In the genomic region with DNA sequence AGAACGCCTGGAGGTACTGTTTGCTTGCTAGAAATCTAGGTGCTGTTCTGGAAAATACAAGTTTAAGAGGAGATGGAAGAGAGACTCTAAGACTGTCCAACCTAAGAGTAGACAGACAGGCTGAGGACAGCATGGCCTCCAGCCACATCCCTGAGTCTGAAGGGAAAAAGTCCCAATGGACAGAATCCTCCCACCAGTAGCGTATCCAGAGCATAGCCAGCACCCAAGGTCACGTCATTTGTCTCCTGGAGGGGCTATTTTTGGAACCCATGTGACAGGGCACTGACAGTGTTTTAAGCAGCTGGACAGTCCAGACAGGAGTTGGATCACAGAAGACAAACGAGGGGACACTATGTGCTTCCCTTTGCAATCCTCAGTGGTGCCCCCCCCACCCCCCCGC, we compare ENCODE assay signal across 14 mouse cellular contexts. TPM values are rescaled to one million over a fixed set of nuclear protein-coding genes. Genes with fewer than 3 reads are reported as not detected.
DNase-seq lines count a peak whose midpoint lies in the region; ATAC-seq lines count a peak whose summit lies in the region.
"Had no signal": no experiment of that assay in that cellular context is flagged by ENCODE, and none has a peak within 500 bp of the region (broad histone marks: within the 10 kb centered on the region; RNA-seq: fewer than 3 reads in every experiment).

No protein-coding gene starts in this region.

- peak overlapping the region; percentile 70 for H3K27ac ChIP-seq in heart, embryonic 11.5 days (ENCODE audit: low read depth, low read length)
- H3K27ac ChIP-seq: embryonic facial prominence, embryonic 10.5 days; neural tube, embryonic 12.5 days had no signal

- peaks cover 7% of the 10 kb centered on the region; the same call in 1 of the 2 replicates for H3K4me1 ChIP-seq in heart, embryonic 11.5 days (ENCODE audit: control insufficient read depth, insufficient read depth, low read length)
- H3K4me1 ChIP-seq: neural tube, embryonic 12.5 days had no signal

- H3K4me3 ChIP-seq in heart, embryonic 11.5 days (ENCODE audit: low read depth, low read length): no peak overlapping the region
- H3K4me3 ChIP-seq: embryonic facial prominence, embryonic 10.5 days; neural tube, embryonic 12.5 days had no signal

- peak; percentile 55; the same call in 1 of the 2 replicates for ATAC-seq in heart, embryonic 11.5 days (replicated peaks; ENCODE audit: insufficient number of reproducible peaks, low FRiP score, low TSS enrichment)

- H3K36me3 ChIP-seq in heart, embryonic 11.5 days (ENCODE audit: control insufficient read depth, insufficient read depth, low read length): no peaks in the 10 kb centered on the region
- H3K36me3 ChIP-seq: embryonic facial prominence, embryonic 10.5 days; neural tube, embryonic 12.5 days had no signal

- peak; percentile 78 for DNase-seq in gastrocnemius, adult 18-20 months (ENCODE audit: low spot score)
- no peak for DNase-seq in gastrocnemius, postnatal 4 days (ENCODE audit: low spot score in 2 of 2)
- DNase-seq in adrenal gland, postnatal 36 days: peak; percentile 28 to 68
- peak; percentile 62 for DNase-seq in heart, postnatal 4 days
- no peak for DNase-seq in ovary, postnatal 14 days (ENCODE audit: low spot score)
- DNase-seq in ovary, postnatal 10 days (ENCODE audit: low spot score): no peak
- no peak for DNase-seq in cerebellum, postnatal 25 days
- DNase-seq: cerebellum, adult 9-11 months; midbrain, embryonic 14.5 days; retina, postnatal 1 day; thymus, adult 18-20 months had no signal

- no peaks in the 10 kb centered on the region for H3K27me3 ChIP-seq in heart, embryonic 11.5 days (ENCODE audit: control insufficient read depth, insufficient read depth, low read length)
- H3K27me3 ChIP-seq: neural tube, embryonic 12.5 days had no signal

- H3K4me2 ChIP-seq in heart, embryonic 11.5 days: no peak overlapping the region
- H3K4me2 ChIP-seq: neural tube, embryonic 12.5 days had no signal

- no peak overlapping the region for H3K9ac ChIP-seq in heart, embryonic 11.5 days (ENCODE audit: low read depth, low read length)
- H3K9ac ChIP-seq: neural tube, embryonic 12.5 days had no signal

- no peaks in the 10 kb centered on the region for H3K9me3 ChIP-seq in heart, embryonic 11.5 days (replicated peaks; ENCODE audit: control insufficient read depth, low read length)
- H3K9me3 ChIP-seq: embryonic facial prominence, embryonic 10.5 days; neural tube, embryonic 12.5 days had no signal

- 49% methylated on average over 5 of the region's 5 CpGs for WGBS in heart, embryonic 11.5 days (ENCODE audit: insufficient replicate concordance)

RNA-seq across cellular contexts. Expression of a gene that starts 46.3 kb away (rescaled TPM):
- 100 to 1,000 TPM; 187 to 214 TPM for total RNA-seq in gastrocnemius, adult 18-20 months (2021)
- 100 to 1,000 TPM; 184 to 217 TPM for total RNA-seq in gastrocnemius, postnatal 4 days (2021)
- total RNA-seq in adrenal gland, postnatal 36 days (2021): 10 to 100 TPM; 52.6 to 89.1 TPM
- 68.7 and 75.5 TPM in 2 replicates for polyA plus RNA-seq in heart, embryonic 11.5 days (2014; fragmentation: Nextera tagmentation; extraction: Ambion mirVana)
- 100 to 1,000 TPM; 113 to 131 TPM for total RNA-seq in heart, postnatal 4 days (2021)

Comparison
In these comparisons a context has a peak if more than half of its experiments do, and no peak if none do; other contexts are left out.
1. DNase-seq: peak in gastrocnemius, adult 18-20 months (single experiment), adrenal gland, postnatal 36 days (2 of 2) and heart, postnatal 4 days (single experiment); none in gastrocnemius, postnatal 4 days (0 of 2), ovary, postnatal 14 days (single experiment), ovary, postnatal 10 days (single experiment) and cerebellum, postnatal 25 days (0 of 2).